Mouse (Mus musculus): ENCODE results near the gene Rps23.

GRCm38 (mm10) chr13:90973409-90973808 is 50.7 kb downstream of the Rps23 start:
- TF ChIP-seq CTCF (IDR thresholded peaks at IDR 0.05; ENCODE audit: borderline replicate concordance, control insufficient read depth, extremely low read depth, insufficient read depth, low read length, poor library complexity) (no peak), POLR2A (IDR thresholded peaks at IDR 0.05; ENCODE audit: control insufficient read depth, extremely low read depth, insufficient read depth, low read length, poor library complexity) (no peak)

Measured in thymus, adult 2 months (tissue).